Comparison of ENCODE assay signal across 1 mouse cellular context in the genomic region with DNA sequence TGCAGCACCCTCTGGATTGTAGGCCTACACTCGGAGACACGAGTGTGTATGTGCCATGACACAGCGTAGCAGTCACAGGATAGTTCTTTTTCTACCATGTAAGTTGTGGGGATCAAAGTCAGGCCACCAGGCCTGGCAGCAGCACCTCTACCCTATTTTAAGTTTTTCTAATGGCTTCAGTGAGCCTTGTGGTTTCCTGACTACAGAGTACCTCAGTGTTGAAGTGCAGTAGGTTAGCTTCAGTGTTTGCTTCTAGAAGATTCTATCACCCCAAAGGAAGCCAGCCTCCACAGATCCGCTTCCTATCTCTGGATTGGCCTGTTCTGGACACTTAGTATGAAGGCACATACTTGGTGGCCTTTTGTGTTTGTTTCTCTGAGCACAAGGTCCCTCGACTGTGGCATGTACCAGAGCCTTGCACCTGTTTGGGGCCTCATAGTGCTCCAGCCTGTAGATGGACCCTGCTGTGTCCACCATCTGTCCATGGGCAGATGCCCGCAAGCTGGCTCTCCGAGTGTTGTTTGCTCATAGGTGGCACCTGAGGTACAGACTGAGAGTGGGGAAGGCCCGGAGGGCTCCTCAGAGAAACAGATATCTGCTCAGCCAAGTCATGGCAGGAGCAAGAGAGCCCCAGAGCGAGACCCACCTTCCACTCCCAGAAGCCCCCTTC.
TF ChIP-seq lines count a peak whose summit lies in the region.

No protein-coding gene starts in this region.

TF ChIP-seq in CH12.LX, 34 proteins besides CTCF, POLR2A, EP300 and RAD21 (continued from another document):
- TF ChIP-seq CHD2 (IDR thresholded peaks at IDR 0.05; ENCODE audit: low read length) (no peak), JUND (conservative IDR thresholded peaks at IDR 0.05; ENCODE audit: low read depth, low read length) (no peak), E2F4 (IDR thresholded peaks at IDR 0.05; ENCODE audit: insufficient replicate concordance, low read depth, low read length) (no peak), RCOR1 (conservative IDR thresholded peaks at IDR 0.05; ENCODE audit: low read depth, low read length) (no peak)
